Mouse (Mus musculus) kidney, adult 9 months (tissue): ENCODE measurements around the gene Nt5dc2.

ENCODE experiments used
- DNase-seq: peaks from one replicate; pipeline ENCODE4 v3.0.0; 2022

Gene Nt5dc2

DNA sequence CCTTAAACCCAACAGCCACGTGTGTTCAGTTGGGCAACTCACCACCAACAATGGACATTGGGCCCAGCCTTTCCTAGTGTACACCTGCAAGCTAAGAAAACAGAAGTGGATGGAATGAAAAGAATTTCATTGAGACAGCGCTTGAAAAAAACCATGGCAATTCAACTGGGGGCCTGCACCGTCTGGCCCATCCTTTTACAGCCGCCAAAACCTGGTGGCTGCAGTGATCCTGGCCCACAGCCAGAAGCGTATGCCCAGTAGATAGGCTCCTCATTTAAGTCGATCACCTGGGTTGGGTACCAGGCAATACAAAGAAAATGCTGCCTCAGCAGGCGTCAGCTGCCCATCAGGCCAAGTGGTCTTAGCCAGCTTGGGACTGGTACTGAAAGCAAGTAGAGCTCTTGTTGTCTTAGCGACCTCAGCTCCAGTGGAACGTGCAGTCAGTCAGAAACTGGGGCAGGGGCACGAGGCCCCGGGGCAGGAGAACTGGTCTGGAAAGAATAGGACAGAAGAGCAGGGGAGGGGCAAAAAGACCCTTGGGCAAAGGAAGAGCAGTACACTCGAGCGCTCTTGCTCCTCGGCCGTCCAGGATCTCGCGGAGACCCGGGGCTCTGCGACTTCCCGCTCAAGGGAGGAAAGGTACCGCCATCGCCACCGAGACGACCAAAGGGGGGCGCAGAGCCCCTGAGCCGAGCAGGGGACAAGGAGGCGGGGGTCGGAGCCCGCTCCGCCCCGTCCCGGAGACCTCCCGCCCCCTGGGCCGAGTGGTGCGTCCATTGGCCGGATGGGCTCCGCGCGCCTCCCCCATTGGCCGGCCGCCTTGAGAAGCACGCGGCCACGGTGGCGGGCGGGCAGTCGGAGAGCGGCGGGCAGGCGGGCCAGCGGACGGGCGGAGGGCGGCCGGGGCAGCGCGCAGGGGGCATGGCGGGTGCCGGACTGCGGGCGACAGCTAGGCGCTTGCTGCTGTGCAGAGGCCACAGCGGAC, at the start of gene Nt5dc2:
TSS of gene Nt5dc2 (plus strand) at position 818 of the 985 bp plus-strand sequence.
- DNase-seq: peak; percentile 87

DNA sequence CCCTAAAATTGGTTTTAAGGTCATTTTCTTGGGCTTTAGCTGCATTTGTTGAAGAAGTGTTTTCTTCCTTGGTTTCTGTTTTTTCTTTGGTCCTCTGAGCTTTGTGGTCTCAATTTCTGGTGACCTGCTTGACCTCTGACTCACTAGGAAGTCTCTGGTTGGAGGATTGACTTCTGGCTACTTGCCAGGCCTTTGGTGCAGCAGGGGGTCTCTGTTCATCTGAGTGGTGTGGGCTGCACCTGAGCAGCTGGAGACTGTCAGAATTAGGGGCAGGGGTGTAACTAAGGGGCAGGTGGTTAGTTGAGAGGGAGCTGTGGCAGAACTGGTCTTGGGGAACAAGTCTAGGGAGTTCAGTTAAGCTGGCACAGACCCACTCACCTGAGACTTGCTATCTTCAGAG, 49.7 kb upstream of the Nt5dc2 start:
- DNase-seq: no peak

DNA sequence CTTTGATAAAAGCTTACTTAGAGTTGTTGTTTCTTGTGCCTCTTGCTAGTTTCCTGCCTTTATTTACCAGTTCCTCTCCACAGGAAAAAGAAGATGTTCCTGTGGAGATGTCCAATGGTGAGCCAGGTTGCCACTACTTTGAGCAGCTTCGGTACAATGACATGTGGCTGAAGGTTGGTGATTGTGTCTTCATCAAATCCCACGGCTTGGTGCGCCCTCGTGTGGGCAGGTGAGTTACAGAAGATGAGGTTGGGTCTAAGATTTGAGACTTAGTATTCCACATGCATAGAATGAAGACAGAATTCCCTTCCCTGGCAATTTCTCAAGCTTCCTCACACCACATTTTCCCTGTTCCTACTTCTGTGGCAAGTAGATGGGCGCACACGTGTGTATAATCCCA, 43.4 kb upstream of the Nt5dc2 start:
- peak; percentile 44 for DNase-seq

DNA sequence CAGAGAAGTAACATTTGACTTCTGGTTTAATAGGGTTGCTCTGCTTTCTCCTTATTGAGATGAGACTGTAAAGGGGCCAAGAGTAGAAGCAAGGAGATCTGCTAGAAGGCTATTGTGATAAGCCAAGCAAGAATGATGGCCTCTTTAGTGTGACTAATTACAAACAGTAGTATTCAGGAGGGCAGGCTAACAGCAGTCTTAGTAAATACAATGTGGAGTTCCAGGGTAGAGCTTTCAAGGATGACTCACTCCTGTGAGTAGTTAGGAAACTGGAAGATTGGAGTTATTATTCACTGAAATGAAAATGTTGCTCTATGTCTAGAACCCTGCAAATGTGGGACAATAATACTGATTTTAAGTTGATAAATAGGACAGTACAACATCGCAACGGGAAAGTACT, 42.3 kb upstream of the Nt5dc2 start:
- no peak for DNase-seq

DNA sequence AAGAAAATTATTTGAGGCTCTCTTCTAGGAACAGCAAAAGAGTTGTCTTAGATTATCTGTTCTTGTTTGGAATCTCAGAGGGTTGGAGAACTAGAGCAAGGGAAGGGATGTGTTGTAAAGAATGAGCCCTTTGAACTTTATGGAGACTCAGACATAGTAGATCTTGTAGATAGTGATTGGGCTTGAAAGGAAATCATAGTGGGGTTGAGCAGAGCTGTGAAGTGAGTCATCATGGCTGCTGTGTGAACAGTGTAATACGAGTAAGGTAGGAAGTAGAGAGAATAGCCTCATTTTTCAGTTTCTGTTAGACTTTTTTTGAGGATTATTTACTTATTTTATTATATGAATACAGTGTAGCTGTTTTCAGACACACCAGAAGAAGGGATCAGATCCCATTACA, 40.9 kb upstream of the Nt5dc2 start:
- no peak for DNase-seq

DNA sequence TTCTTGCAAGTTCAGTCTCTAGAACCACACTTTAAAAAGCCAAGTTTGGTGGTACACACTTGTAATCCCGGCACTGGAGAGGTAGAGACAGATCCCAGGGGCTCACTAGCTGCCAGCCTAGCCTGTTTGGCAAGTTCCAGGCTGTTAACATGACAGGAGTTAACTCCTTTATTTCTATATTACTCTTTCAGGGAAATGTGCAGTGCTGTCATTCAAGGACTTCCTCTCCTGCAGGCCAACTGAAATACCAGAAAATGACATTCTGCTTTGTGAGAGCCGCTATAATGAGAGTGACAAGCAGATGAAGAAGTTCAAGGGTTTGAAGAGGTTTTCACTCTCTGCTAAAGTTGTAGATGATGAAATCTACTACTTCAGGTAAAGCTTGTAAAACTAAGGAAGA, 25.7 kb upstream of the Nt5dc2 start:
- DNase-seq: no peak

DNA sequence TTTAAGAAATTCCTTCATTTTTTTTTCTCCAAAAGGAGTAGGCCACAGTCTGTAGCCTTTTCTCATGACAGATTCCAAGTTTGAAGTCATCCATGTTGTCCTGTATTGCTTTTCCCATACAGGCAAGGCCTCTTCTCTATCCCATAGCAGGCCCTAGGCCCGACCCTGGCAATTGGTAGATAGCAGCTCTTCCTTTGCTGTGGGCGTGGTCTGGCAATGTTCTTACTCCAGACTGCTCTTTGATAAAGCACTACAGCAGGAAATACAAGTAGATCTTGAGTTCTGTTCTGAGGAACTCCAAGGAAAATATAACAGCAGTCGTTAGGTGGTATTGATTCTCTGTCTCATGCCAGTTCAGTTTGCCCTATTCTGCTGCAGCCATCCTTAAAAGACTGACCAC, 20.2 kb upstream of the Nt5dc2 start:
- no peak for DNase-seq

DNA sequence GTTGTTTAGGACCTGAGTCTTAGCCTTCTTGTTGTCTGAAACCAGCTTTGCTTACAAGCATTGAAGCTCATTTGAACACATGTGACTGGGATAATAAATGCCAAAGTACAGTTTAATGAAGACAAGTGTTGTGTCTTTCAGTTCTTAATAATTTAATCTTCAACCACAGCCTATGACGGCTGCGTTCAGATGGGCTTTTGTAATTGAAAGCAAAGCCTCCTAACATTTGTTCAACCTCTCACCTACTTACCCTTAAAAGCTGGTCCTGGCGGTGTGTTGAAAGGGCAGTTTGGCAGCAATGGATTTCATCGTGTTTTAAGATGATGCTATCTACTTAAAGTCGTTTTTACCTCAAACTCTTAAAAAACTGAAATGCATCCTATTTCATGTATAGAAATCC, 18.7 kb upstream of the Nt5dc2 start:
- peak; percentile 78 for DNase-seq

DNA sequence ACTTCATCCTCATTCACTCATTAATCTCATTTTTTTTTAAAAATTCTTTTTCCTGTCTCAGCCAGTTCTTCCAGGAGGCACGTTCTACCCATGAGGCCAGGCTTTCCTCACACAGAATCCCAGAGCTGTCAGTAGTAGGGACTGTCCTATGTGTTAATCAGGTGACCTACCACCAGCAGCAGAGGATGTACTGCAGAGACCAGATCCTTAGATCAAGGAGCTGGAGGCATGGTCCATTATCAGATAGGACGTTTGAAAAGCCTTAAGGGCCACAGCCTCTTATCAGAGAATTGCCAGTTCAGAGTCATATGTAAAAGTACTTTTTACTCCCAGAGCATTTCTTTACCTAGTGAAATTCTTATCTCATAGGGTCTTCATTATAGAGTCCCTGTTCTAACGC, 16.8 kb upstream of the Nt5dc2 start:
- DNase-seq: no peak

DNA sequence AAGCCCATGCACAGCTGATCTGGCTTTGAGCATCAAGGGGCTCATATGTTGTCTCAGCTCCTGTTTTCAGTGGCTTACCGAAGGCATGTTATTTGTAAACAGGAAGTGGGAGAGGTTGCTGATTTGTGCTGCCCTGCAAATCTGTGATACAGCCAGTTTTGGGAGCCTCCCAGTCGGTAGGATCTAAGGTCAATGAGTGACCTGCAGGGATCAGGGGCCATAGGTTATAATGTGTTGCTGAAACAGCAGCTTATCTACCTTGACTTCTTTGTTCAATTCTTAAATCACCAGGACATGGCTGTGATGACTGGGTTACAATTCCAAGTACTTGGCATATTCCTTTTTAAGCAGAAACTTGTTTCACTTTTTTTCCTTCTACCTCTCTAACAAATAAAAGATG, 15.3 kb upstream of the Nt5dc2 start:
- DNase-seq: peak; percentile 49

DNA sequence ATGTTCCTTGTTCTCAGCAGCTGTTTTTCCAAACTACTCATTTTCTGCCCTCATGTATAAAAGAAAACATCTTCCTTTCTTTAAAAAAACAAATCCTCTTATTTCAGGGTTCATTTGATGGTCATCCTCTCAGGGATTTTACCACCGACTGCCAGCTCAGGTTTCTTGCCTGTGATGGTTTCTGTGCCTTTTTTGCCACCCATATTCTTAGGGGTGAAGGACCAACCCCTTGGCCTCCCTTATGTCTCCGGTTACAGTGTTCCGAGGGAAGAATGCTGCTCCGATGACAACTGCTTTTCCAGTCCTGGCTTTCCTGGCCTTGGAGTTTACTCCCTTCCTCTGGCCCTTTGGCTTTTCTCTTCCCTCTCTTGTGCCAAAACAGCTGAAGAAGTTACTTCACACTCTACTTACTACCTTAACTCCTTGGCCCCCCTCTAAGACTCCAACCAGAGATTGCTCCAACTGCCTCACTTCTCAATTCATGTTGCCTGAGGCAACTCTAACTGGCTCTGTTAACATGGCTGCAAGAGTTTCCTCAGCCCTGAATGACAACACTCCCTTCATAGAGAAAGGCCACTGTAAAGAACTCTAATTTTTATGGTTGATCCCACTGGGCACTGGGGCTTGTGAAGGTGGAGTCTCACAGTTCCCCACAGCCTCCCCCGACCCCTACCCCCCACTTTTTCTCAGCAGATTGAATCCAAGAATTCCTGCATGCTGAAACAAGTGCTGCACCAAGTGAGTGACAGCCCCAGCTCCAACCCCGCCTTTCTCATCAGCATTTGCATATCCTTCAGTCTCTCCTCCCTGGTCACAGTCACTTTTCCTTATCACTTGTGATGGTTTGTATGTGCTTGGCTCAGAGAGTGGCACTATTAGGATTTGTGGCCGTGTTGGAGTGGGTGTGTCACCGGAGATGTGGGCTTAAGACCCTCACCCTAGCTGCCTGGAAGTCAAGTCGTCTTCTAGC, 5.5 kb upstream of the Nt5dc2 start:
- no peak for DNase-seq

DNA sequence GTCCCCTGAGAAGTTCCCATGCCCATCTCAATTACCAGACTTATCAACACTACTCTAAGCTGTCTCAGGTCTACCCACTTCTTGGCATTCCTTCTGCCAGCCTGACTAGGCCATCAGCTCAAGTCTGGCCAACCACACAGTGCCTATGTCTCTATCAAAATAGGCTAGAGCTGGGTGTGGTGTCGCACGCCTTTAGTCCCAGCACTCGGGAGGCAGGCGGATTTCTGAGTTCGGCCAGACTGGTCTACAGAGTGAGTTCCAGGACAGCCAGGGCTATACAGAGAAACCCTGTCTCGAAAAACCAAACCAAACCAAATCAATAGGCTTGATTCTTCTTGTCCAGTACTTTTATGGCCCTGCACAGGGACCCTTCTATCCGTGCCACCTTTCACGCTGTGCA, 4.0 kb upstream of the Nt5dc2 start:
- no peak for DNase-seq

DNA sequence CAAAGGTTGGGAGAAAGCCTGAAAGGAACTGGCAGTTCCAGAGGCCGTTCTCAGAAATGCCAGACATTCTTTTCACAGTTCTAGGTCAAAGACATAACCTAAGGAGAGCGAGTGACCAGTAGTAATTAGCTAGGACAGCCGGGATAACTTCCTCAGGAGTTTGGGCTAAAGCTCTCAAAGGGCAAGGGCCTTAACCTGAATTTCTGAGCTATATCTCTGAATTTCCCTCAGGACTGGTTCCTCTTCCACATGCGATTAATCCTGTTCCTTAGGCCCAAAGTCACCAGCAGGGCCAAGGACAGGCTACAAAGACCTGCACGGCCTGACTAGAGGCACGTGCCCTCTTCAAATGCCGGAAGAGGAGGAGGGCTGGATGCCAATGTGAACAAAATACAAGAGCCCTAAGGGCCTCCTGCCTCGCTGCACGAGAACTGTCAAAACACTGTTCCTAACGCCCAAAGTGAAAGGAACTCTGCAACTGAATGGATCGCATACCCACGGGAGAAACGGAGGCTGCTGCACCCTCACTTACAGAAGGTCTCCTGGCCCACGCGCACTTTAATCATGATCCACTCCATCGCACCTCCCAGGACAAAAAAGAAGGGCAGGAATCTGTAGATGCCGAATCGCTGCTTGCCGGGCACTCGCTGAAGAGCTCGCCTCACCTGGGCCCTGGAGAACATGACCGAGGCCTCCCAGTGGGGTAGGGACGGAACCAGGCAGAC, 2.6 kb upstream of the Nt5dc2 start:
- DNase-seq: peak; percentile 82

DNA sequence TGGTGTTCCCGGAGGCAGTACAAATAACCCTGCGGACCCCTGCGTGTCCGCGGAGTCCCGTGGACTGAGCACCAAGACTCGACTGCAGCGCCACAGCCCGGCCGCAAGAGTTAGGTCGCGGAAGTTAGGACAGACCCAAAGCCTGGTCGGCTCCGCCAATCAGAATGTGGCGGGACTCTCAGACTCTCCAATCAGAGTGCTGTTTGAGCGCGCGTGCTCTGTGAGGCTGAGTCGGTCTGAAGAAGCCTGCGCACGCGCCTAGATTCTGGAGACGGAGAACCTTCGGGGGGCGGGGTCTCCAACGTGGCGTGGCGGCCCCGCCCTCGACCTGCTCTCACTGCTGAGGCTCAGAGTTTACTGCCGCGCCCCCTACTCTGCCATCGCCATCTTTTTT, 2.0 kb upstream of the Nt5dc2 start, which contains the start of gene Smim4:
TSS of gene Smim4 (minus strand) at position 131 of the 394 bp plus-strand sequence.
- DNase-seq: peak; percentile 99

DNA sequence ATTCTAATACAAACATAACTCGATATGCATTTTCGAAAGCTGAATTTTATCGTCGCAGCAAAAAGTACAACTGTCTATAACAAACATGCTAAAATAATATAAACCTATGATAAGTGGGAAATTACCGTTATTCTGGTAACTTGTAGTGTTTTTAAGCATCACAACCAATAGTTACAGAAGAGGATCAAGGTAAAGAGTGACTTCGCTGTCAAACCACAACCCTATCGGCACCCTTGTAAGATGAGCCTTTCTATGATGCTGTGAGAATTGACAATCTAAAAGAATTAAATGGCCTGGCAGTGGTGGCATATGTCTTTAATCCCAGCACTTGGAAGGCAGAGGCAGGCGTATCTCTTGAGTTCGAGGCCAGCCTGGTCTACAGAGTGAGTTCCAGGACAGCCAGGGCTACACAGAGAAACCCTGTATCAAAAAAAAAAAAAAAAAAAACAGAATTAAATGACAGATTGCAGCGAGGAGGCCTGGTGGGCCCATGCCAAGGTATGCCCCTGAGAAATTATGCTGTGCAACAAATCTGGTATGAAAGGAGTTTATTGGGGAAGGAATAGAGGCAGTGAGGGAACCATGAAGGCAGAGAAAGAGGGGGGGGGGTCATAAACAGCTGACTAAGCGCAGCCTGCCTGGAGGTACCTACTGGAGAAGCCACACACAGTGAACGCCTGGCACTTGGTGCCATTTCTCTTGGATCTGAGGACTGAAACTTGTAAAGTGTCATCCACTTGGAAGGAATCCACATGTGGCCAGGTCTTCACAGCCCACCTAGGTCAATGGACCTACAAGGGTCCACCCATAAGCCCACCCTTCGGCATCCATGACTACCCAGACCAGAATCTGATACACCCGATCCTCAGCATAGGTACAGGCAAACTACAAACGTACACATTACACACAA, 1.3 kb upstream of the Nt5dc2 start:
- peak; percentile 26 for DNase-seq

DNA sequence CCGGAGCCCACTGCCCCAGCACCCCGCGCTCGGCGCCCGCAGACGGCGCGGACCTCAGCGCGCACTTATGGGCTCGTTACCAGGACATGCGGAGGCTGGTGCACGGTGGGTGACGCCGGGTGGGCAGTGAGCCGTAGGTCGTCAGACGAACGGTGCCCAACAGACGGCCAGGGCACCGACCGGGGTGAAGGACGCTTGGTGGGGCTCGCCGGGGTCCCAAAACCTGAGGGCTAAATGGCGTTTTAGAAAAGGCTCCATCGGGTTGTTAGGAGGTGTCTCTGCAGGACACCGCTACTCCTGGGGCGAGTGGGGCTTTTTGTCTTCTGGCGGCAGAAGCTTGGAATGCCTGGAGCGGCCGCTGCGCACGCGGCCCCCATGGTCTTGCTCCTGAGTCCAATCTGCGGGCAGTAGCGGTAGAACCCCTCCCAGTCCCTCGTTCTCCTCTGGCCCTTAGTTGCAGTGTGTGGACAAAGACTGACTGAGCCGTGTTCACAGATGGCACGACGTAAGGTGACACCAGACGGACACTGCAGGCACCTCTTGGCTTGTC, 494 bp downstream of the Nt5dc2 start:
- peak; percentile 23 for DNase-seq

DNA sequence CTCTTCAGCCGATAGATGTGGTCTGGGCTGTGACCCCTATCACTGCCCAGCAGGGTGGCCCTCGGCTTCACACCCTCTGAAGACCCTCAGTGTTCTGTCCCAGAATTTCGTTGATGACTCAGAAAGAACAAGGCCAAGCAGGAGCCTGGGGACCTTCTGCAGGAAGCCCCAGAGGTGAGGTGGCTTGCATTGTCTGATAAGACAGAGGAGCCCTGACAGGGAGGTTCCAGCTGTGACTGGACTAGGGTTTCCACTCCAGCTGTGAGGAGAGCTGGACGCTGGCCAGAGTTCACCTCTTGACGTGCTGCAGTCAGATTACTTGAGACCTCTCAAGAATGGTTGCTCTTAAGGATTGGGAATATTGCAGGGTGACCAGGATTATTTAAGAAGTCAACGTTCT, 1.2 kb downstream of the Nt5dc2 start:
- peak; percentile 39 for DNase-seq

DNA sequence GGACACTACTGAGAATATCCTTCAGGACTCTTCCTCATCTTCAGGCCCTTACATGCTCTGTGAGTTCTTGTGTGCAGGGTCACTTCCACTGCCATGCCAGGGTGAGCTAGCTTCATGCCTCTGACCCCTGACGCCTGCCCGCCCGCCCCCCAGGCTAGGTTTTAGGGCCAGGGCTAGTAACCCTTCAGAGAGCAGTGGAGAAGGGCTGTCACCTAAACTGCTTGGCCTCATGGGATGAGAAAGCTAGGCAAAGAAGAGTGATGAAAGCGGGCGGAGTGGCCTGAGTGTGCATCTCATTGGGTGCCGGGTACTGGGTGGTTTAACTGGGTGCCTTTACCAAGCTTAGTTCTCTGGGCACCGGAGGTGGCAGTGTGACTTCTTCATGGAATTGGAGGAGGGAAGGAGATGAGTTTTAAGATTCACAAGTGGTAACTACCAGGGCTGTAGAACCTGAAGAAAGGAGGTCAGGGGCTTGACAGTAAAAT, 1.7 kb downstream of the Nt5dc2 start:
- DNase-seq: no peak

DNA sequence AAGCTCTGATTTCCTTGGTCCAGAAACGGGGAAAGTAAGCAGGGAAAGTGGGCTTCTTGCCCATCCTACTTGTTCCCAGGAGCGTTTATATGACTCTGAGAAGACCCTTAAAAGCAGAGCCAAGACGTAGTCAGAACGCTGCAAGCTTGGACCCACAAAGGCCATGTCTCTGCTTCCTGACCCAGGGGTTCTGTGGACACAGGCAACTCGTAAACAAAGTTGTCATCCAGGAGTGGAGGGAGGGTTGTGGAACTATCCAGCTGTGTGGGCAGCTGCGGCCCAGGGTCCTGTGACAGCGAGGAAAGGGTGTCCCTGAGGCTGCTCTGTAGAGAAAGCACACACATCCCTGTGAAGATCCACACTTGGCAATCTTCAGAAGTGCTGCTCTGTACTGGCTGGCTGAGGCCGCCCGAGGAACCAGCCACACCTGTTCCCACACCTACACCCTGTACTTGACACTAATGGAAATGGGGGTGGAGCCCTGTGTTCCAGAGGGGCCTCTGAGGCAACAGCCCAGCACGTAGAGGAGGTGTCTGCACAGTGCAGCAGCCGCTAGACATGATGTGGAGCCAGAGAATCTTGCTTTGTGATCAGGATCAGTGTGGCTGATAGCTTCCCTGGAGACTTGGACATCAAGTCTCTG, 2.3 kb downstream of the Nt5dc2 start:
- DNase-seq: no peak
